Mouse (Mus musculus): ENCODE results near the gene Neil3.

- TF ChIP-seq EP300 (IDR thresholded peaks at IDR 0.05; ENCODE audit: low read depth) (no peak), CTCF (IDR thresholded peaks at IDR 0.05; ENCODE audit: low read depth) (no peak)
These were observed 35.2 kb downstream of the Neil3 start for GRCm38 (mm10) chr8:53603672-53604071.

All from liver, postnatal 0 days (tissue).